Mouse (Mus musculus): ENCODE data around the gene Fahd1. TPM values are rescaled to one million over a fixed set of nuclear protein-coding genes. Genes with fewer than 3 reads are reported as not detected.
A peak's percentile ranks its signal among the peaks of the same experiment; 100 is the strongest.

The Fahd1 gene
- polyA plus RNA-seq, 1 experiment: 7.8 TPM

- H3K4me3 ChIP-seq (replicated peaks; ENCODE audit: extremely low read depth, low read depth, low read length): no peak overlapping the region
- TF ChIP-seq CTCF (IDR thresholded peaks at IDR 0.05; ENCODE audit: insufficient read depth, low read length) (no peak), POLR2A (IDR thresholded peaks at IDR 0.05; ENCODE audit: borderline replicate concordance, extremely low read depth, low read depth, low read length) (no peak)
- DNase-seq: no peak
- H3K4me1 ChIP-seq (ENCODE audit: control insufficient read depth, insufficient read depth, low read length): no peaks in the 10 kb centered on the region
- 35% methylated on average over 3 of the region's 3 CpGs for WGBS
Observed at GRCm38 (mm10) chr17:24821351-24822280, 28.5 kb downstream of the Fahd1 start.

GRCm38 (mm10) chr17:24819469-24819868 lies 30.7 kb downstream of the Fahd1 start:
- DNase-seq: no peak
- no peak for TF ChIP-seq POLR2A (IDR thresholded peaks at IDR 0.05; ENCODE audit: borderline replicate concordance, extremely low read depth, low read depth, low read length)
- TF ChIP-seq CTCF (IDR thresholded peaks at IDR 0.05; ENCODE audit: insufficient read depth, low read length): no peak
- Histone ChIP-seq H3K4me1 (ENCODE audit: control insufficient read depth, insufficient read depth, low read length) (no peaks in the 10 kb centered on the region), H3K4me3 (replicated peaks; ENCODE audit: extremely low read depth, low read depth, low read length) (no peak overlapping the region)
- WGBS: 40% methylated on average over 2 of the region's 2 CpGs

- Histone ChIP-seq H3K4me1 (ENCODE audit: control insufficient read depth, insufficient read depth, low read length) (no peaks in the 10 kb centered on the region), H3K4me3 (replicated peaks; ENCODE audit: extremely low read depth, low read depth, low read length) (no peak overlapping the region)
- WGBS: 33% methylated on average over 6 of the region's 6 CpGs
- TF ChIP-seq CTCF (IDR thresholded peaks at IDR 0.05; ENCODE audit: insufficient read depth, low read length) (no peak), POLR2A (IDR thresholded peaks at IDR 0.05; ENCODE audit: borderline replicate concordance, extremely low read depth, low read depth, low read length) (no peak)
- DNase-seq: no peak
Observed at GRCm38 (mm10) chr17:24818172-24818571, 32.0 kb downstream of the Fahd1 start.

GRCm38 (mm10) chr17:24817503-24817902 lies 32.7 kb downstream of the Fahd1 start:
- Histone ChIP-seq H3K4me3 (replicated peaks; ENCODE audit: extremely low read depth, low read depth, low read length) (no peak overlapping the region), H3K4me1 (ENCODE audit: control insufficient read depth, insufficient read depth, low read length) (no peaks in the 10 kb centered on the region)
- WGBS: 35% methylated on average over 1 of the region's 1 CpGs
- no peak for DNase-seq
- TF ChIP-seq POLR2A (IDR thresholded peaks at IDR 0.05; ENCODE audit: borderline replicate concordance, extremely low read depth, low read depth, low read length) (no peak), CTCF (IDR thresholded peaks at IDR 0.05; ENCODE audit: insufficient read depth, low read length) (no peak)

GRCm38 (mm10) chr17:24815256-24815655 lies 34.9 kb downstream of the Fahd1 start:
- no peaks in the 10 kb centered on the region for H3K4me1 ChIP-seq (ENCODE audit: control insufficient read depth, insufficient read depth, low read length)
- DNase-seq: no peak
- WGBS: 78% methylated on average over 5 of the region's 5 CpGs
- H3K4me3 ChIP-seq (replicated peaks; ENCODE audit: extremely low read depth, low read depth, low read length): no peak overlapping the region
- TF ChIP-seq CTCF (IDR thresholded peaks at IDR 0.05; ENCODE audit: insufficient read depth, low read length) (no peak), POLR2A (IDR thresholded peaks at IDR 0.05; ENCODE audit: borderline replicate concordance, extremely low read depth, low read depth, low read length) (no peak)

- Histone ChIP-seq H3K4me3 (replicated peaks; ENCODE audit: extremely low read depth, low read depth, low read length) (no peak overlapping the region), H3K4me1 (ENCODE audit: control insufficient read depth, insufficient read depth, low read length) (no peaks in the 10 kb centered on the region)
- DNase-seq: no peak
- WGBS: 35% methylated on average over 2 of the region's 2 CpGs
- TF ChIP-seq CTCF (IDR thresholded peaks at IDR 0.05; ENCODE audit: insufficient read depth, low read length): no peak
- no peak for TF ChIP-seq POLR2A (IDR thresholded peaks at IDR 0.05; ENCODE audit: borderline replicate concordance, extremely low read depth, low read depth, low read length)
Observed at GRCm38 (mm10) chr17:24812215-24812614, 37.9 kb downstream of the Fahd1 start.

GRCm38 (mm10) chr17:24811211-24811610 lies 39.0 kb downstream of the Fahd1 start:
- Histone ChIP-seq H3K4me1 (ENCODE audit: control insufficient read depth, insufficient read depth, low read length) (no peaks in the 10 kb centered on the region), H3K4me3 (replicated peaks; ENCODE audit: extremely low read depth, low read depth, low read length) (no peak overlapping the region)
- no peak for DNase-seq
- 75% methylated on average over 3 of the region's 3 CpGs for WGBS
- TF ChIP-seq POLR2A (IDR thresholded peaks at IDR 0.05; ENCODE audit: borderline replicate concordance, extremely low read depth, low read depth, low read length): no peak
- no peak for TF ChIP-seq CTCF (IDR thresholded peaks at IDR 0.05; ENCODE audit: insufficient read depth, low read length)

- H3K4me1 ChIP-seq (ENCODE audit: control insufficient read depth, insufficient read depth, low read length): peaks cover 3% of the 10 kb centered on the region; the same call in 1 of the 2 replicates
- WGBS: under 1% methylated on average over 71 of the region's 71 CpGs
- TF ChIP-seq CTCF (IDR thresholded peaks at IDR 0.05; ENCODE audit: insufficient read depth, low read length) (no peak), POLR2A (IDR thresholded peaks at IDR 0.05; ENCODE audit: borderline replicate concordance, extremely low read depth, low read depth, low read length) (no peak)
- peak within 1 kb of the TSS; percentile 54 for H3K4me3 ChIP-seq (replicated peaks; ENCODE audit: extremely low read depth, low read depth, low read length)
- DNase-seq: peak; percentile 70
Observed at GRCm38 (mm10) chr17:24803952-24804951, 45.9 kb downstream of the Fahd1 start, which contains the start of gene Meiob. Meiob (plus strand) TSS chr17:24804289.

- Histone ChIP-seq H3K4me1 (ENCODE audit: control insufficient read depth, insufficient read depth, low read length) (peaks cover 3% of the 10 kb centered on the region; the same call in 1 of the 2 replicates), H3K4me3 (replicated peaks; ENCODE audit: extremely low read depth, low read depth, low read length) (no peak overlapping the region)
- WGBS: 49% methylated on average over 3 of the region's 3 CpGs
- no peak for DNase-seq
- TF ChIP-seq CTCF (IDR thresholded peaks at IDR 0.05; ENCODE audit: insufficient read depth, low read length) (no peak), POLR2A (IDR thresholded peaks at IDR 0.05; ENCODE audit: borderline replicate concordance, extremely low read depth, low read depth, low read length) (no peak)
Observed at GRCm38 (mm10) chr17:24800524-24800923, 49.6 kb downstream of the Fahd1 start.

Data from lung, adult 2 months (tissue).